Mouse (Mus musculus) cerebral cortex, adult 2 months (tissue): ENCODE results near the gene Tspan31.

Experiments used
- WGBS: fragments of 180-500 bp; shearing (Covaris S2); methylation state at CpG from one replicate; pipeline ENCODE4 v1.1.7; 2018; 5-methylcytosine and 5-hydroxymethylcytosine counted together

Tspan31 gene

GRCm38 (mm10) chr10:127070190-127071121 is at the start of gene Tspan31:
Tspan31 (minus strand) TSS chr10:127070264.
- WGBS = under 1% methylated on average over 36 of the region's 36 CpGs

- WGBS = 94% methylated on average over 10 of the region's 10 CpGs
Measured at GRCm38 (mm10) chr10:127119229-127119628, 49.2 kb upstream of the Tspan31 start.

- WGBS = 94% methylated on average over 11 of the region's 11 CpGs
Measured at GRCm38 (mm10) chr10:127118470-127118869, 48.4 kb upstream of the Tspan31 start.

GRCm38 (mm10) chr10:127115068-127115467 is 45.0 kb upstream of the Tspan31 start:
- WGBS = 68% methylated on average over 2 of the region's 2 CpGs

DNA sequence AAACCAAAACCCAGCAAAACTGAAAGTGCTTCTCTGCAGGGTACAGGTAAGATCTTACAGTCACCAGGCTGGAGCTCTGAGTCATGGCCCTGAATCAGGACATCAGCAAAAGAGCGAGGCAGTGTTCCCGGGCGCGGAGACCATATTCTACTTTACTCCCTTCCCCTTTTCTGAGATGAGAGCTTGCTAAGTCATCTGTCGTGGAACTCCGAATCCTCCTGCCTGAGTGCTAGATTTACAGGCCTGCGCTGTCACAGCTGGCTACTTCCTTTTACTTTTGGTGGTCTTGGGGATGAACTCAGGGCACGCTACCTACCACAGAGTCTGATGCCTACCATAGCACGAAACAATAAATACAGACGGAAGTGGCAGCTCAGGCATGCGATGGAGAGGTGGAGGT is 44.3 kb upstream of the Tspan31 start:
- WGBS = 88% methylated on average over 11 of the region's 11 CpGs

GRCm38 (mm10) chr10:127111001-127111887 is 41.2 kb upstream of the Tspan31 start:
- whole genome bisulfite sequencing = 92% methylated on average over 15 of the region's 15 CpGs

GRCm38 (mm10) chr10:127108262-127108583 is 38.2 kb upstream of the Tspan31 start:
- 73% methylated on average over 3 of the region's 3 CpGs for WGBS

GRCm38 (mm10) chr10:127107563-127108261 is 37.6 kb upstream of the Tspan31 start:
- WGBS = 89% methylated on average over 16 of the region's 16 CpGs

DNA sequence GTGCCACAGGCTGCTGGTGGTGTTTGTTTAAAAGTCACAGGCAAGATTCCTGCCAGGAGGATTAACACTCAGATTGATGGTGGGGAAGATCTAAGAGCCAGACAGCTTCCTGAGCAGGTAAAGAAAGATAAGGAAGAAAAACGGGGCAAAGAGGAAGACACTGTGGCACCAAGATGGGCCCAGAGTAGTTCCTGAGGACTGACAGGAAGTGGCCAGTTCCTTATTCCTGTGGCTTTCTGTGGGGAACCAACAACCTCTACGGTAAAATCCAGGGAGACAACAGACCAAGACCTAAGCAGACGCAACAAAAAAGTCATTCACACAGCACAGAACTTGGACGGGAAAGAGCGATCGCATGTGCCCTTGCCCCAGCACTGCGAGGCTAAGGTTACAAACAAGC is 33.6 kb upstream of the Tspan31 start:
- WGBS = 70% methylated on average over 7 of the region's 7 CpGs

DNA sequence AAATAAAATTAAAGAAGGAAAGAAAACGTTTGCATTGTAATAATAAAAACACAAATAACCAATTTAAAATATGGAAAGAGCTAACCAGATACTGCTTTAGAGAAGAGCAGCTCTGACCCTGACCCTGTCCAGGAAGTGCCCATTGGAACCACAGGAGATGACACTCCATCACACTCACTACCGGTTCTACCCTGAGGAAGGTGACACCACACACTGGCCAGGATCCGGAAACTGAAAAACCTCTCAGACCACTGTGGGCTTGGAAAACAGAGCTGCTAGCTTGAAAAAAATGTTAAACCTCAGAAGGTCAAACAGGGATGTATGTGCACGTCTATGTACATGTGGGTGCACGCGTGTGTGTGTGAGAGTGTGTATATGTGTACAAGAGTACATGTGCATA is 31.1 kb upstream of the Tspan31 start:
- 82% methylated on average over 6 of the region's 6 CpGs for WGBS

- WGBS = 90% methylated on average over 8 of the region's 8 CpGs
Measured at GRCm38 (mm10) chr10:127100414-127100813, 30.4 kb upstream of the Tspan31 start.

DNA sequence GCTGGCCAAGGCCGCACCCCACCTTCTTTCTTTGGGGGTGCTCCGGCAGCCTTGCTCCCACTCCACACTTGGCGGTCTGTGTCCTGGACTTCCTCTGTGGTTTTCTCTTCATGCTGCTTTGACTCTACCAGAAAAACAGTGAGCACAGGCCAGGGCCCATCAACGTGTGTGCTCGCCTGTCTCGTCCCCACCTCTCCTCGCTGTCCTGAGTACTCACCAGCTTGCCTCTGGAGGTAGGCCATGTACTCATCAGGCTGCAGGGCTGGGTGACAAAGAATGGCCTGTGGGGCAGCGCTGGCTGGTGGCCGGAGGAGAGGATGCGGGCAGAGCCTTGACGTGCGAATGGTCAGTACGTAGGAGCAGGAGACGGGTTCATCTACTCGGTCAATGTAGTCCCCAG is 29.8 kb upstream of the Tspan31 start:
- WGBS = 85% methylated on average over 15 of the region's 15 CpGs

GRCm38 (mm10) chr10:127099191-127099590 is 29.1 kb upstream of the Tspan31 start:
- 86% methylated on average over 10 of the region's 10 CpGs for WGBS

DNA sequence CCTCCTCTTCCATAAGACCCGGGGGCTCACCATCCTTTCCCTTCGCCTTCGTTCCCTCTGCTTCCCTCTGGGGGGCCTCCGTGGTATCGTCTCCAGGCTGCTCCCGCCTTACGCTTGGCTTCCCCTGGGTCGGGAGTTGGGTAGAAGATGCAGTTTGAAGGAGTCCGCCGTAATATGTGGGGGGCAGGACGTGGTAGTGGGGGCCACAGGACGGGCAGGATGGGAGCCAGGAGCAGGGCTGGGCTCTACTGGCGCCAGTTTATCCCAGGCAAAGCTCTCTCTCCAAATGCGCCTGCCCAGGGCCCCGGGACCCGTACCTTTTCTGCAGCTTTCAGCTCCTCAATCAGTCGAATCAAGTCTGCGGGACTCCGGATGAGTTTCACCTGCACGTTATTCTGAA is 28.4 kb upstream of the Tspan31 start:
- WGBS = 79% methylated on average over 20 of the region's 20 CpGs

DNA sequence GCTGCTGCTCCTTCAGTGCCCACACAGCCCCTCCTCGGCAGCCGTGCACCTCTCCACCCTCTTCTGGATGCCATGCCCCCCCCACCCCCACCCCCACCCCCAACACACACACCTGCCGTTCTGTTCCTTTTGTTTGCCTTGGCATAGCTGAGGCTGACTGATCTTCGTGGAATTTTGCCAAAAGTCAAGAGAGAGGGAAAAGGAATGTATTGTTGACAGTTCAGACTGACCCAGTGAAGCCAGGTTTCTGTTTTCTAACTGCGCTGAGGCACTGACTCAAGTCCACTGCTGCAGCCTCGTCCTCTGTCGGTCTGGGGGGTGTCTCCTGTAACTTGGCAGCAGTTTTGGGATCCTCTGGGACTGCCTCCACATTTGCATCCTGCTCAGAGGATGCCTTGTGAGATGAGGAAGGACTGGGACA is 24.3 kb upstream of the Tspan31 start:
- whole genome bisulfite sequencing = 7% methylated on average over 7 of the region's 7 CpGs

DNA sequence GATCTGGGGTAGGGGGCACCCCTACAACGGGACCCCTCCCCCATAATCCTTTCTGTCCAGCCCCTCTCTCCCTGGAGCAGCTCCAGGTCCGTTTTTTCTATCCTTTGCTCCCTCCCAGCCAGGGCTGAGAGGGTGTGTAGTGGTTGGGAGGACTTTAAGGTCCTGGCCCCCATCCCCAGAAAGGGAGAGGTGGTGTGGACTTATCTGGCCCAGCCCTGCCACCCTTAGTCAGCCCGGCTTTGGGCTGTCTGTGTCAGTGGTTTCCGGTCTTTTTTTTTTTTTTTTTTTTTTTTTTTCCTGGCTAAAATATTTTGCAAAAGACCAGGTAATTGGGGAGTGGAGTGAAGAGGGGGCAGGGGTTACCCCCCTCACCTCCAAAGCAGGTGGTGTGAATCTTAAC is 22.7 kb upstream of the Tspan31 start:
- WGBS = 36% methylated on average over 4 of the region's 4 CpGs

- WGBS = 20% methylated on average over 51 of the region's 51 CpGs
Measured at GRCm38 (mm10) chr10:127091507-127092396, 21.7 kb upstream of the Tspan31 start.

GRCm38 (mm10) chr10:127090560-127091411 is 20.7 kb upstream of the Tspan31 start:
- 13% methylated on average over 57 of the region's 57 CpGs for WGBS

GRCm38 (mm10) chr10:127085633-127086032 is 15.6 kb upstream of the Tspan31 start:
- WGBS = 60% methylated on average over 6 of the region's 6 CpGs

- WGBS = 89% methylated on average over 9 of the region's 9 CpGs
Measured at GRCm38 (mm10) chr10:127085052-127085451, 15.0 kb upstream of the Tspan31 start.
